Mouse (Mus musculus) embryo, embryonic 11 days (tissue): ENCODE data around the gene Igfn1.
A peak's percentile ranks its signal among the peaks of the same experiment; 100 is the strongest.

Experiments used
- DNase-seq: peaks from one replicate; pipeline ENCODE4 v3.0.0-alpha.2; 2015

Gene Igfn1

DNA sequence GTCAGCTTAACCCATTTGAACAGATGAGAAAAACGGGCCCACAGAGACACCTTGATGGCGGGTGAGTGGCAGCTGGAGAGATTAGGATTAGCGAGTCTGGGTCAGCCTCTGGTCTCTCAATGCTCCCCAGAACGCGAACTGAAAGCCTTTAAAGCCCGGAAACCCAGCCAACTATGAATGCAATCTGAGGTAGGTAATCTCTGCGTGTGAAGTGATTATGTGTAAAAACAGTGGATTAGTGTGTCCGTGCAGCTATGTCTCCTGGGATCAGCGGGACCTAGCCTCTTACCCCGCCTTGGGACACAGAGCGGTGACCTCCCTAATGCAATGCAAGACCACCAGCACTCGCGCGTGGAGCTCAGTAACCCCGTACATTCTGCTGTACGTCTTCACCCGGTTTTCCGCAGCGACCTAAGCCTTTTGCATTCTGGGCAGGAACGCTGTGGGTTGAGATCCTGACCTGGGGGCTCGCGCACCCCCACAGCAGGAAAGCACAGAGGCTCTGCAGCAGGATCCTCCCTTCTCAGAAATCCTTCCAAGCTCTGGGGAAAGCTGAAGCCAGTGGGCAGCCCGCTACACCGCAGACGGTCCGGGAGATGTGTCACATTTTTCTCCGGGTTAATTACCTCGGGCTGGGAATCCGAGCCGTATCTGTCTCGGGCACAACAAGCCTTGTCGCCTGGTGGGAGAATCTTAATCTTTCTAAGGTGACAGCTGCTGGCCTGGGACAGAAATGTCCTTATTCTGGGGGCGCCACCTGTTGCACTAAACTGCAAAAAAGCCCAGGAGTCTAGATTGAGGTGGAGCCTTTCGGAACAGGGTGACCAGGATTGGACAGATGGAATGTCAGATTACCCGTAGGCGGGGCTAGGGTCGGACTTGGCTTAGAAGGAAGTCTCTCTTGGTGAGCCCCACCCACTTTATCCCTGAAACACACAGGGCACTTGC lies 1.3 kb upstream of the Igfn1 start, which contains the start of gene Tmem9:
TSS of gene Tmem9 (plus strand) at position 940 of the 948 bp plus-strand sequence.
- peak; percentile 87 for DNase-seq

DNA sequence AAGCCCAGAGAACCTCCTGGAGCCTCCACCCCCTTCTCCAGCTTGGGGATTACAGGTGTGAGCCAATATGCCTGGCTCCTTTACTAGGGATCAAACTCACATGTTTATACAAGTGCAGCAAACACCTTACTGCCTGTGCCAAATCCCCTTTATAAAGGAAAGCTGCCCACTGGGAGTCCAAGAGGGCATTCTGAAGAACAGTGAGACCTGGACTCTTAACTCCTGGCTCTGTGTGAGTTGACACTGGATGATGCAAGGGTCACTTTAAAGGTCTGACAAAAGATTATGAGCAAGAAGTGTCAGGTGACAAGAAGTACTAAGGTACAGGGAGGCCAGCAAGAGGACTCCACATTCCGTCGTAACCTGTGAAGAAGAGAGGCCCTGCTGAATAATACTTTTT lies 4.7 kb downstream of the Igfn1 start:
- no peak for DNase-seq

DNA sequence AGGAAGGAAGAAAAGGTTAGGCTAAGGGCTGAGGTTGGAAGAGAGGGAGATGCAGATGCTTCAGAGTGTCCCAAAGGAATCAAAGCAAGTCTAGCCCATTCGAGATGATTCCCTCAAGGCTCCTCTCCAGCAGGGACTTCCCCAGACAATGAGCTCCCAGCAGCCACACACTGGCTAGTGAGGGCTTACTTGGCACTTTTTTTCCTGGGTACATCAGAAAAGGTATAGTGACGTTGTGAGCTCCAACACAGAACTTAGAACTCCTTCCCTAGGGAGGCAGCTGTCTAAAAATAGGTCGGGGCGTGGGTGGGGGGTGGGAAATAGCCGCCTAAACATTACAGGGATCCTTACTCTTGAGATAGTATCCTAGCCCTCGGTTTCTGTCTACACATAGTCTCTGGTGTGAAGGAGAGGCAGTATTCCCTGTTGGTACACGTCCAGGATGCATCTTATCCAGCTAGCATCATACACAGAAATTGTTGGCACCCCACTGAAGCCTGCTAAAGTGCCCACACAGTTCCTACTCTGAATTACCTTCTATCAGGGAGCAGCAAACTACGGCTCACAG lies 6.3 kb downstream of the Igfn1 start:
- DNase-seq = no peak

DNA sequence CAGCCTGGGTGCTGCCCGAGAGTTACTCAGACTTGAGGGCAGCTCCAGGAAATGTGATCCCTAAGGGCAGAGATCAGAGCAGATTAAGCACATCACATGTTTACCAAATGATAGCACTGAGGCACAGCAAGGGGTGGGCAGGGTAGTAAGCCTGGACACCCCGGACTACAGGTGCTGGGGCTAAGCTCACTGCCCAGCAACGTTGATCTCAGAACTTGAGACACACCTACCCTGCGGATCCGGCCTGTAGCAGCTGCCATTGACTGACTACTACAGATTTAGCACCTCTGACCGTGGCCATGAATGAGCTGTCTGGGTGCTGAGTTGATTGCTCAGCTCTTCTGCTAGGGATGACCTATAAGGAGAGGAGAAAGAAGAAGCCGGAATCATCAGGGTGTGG lies 8.6 kb downstream of the Igfn1 start:
- no peak for DNase-seq

DNA sequence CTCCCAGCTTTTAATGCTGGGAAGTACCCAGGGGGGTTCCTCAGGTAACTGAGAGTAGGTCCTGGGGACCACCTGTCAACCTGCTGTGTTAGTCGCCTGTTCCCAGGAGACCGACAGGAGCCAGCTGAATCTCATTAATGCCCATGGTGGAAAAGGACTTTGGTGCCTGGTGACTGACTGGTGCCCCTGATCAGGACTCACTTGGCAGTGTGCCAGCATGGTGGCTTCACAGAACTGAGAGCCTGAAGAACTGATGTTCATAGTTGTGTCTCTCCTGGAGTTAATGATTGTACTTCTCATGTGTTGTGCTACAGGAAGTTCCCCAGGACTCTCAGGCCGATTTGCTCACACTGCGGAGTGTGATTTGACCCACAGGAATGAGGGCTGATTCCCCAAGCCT lies 12.7 kb downstream of the Igfn1 start:
- no peak for DNase-seq

DNA sequence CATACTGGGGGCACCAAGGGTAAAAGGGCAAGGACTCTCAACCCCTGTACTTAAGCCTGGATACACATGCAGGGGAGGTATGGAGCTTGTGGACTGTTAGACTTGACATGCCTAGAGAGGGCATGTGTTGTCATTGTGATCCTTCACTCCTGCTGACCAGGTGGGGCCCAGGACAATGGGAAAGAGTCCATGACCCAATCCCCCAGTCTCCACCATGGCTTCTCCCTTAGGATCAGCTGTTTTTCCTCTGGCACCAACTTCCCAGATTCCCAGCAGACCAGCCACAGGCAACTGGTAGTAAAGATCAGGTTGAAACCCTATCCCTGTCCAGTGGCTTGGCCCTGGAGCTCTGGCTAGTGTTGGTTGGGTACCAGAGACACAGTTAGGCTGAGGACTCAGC lies 16.3 kb downstream of the Igfn1 start:
- DNase-seq = no peak

DNA sequence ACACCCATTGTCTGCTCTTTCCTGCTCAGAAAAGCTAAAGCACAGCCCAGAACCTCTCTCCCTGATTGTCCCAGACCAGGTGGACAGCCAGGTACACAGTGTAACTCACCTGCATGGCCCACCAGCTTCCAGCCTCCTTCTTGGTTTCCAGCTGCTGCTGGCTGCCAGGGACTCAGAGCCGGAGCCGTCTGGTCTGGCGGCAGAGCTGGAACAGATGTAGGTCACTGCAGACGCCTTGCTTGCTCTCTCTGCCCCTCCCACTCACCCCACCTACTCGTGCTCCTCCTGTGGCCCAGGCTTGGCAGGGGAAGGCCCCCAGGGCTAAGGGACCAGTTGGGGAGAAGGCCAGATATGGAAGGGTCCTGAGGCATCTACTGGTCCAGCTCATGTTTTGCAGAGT lies 22.0 kb downstream of the Igfn1 start:
- no peak for DNase-seq

DNA sequence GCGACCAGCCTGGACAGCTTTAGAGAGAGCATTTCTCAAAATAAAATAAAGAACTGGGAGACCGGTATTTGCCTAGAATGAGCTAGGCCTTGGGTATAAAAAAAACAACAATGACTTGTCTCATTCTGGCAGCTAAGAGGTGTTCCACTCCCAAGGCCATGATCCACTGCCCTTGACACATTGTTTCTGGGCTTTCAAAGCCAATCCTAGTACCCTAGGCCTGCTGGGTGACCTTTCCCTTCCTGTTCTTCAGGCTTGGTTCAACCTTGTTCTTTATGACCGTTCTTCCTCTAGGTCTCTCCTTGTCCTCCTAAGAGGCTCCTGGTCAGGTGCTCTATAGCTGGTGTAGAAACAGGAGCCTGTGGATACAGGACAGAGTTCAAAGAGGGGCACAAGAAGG lies 33.6 kb downstream of the Igfn1 start:
- no peak for DNase-seq

DNA sequence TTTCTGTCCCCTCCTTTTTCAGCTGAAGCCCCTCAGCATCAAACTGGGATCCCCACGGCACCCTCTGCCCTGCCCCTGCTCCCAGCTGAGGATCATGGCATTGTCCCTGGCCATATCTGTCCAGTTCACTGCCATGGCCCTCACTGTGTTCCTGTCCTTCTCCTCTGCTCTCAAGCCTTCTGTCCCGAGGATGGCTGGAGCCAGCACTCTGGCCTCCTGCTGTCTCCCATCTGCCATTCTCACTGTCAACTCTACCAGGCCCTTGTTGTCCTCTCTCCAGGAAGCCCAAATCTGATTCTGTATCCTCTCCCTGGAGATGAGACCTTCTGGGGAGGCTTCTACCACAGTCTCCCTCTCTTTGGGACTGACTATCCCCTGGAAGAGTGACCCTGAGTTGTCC lies 35.7 kb downstream of the Igfn1 start:
- DNase-seq = no peak

DNA sequence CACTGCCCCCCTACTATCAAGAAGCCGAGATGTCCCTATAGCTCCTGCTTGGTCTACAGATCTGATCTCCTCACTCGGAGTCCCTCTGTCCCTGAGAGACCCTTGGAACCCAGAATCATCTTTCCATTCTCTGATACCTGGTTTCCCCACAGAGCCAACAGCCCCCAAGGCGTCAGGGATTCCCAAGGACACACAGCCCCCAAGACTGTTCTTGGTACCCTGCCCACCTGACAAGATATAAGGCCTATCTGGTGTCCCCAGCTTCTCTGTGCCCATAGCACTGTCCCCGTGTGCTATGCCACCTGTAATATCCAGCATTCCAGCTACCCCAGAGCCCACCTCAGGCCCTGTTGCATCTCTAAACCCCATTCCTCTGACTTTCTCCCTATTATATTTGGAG lies 38.4 kb downstream of the Igfn1 start:
- no peak for DNase-seq

DNA sequence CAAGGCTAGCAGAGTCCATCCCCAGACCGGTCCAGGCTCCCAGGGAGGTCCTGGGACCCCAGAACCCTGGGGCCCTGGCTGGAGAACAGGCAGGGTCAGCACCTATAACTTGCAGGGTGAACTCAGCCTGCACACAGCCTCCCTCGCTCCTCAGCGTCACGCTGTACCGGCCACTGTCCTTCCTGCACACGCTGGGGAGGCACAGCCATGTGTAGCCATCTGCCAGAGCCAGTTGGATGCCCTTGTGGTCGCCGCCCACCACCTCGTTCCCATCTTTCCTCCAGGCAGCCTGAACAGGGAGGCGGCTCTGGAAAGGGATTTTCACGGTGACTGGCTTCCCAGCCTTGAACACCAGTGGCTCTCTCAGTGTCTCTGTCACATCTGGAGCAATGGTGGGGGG lies 41.6 kb downstream of the Igfn1 start:
- no peak for DNase-seq

DNA sequence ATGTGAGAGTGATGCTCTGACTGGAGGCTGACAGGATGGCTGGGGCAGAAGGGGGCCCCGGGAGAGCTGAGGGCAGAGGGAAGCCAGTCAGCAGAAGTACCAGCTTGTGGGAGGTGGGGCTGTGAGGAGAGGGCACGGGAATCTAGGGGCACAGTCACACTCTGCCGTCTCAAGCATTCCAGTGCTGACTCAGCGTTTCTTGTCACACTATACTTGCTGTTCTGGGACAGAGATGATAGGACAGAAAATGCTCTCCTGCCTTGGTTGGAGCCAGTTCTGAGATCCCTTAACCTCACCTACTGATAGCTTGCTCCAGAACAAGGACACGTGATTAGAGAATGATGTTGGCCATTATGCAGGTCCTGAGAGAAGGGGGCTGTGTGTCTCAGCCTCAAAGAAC lies 43.0 kb downstream of the Igfn1 start:
- no peak for DNase-seq

DNA sequence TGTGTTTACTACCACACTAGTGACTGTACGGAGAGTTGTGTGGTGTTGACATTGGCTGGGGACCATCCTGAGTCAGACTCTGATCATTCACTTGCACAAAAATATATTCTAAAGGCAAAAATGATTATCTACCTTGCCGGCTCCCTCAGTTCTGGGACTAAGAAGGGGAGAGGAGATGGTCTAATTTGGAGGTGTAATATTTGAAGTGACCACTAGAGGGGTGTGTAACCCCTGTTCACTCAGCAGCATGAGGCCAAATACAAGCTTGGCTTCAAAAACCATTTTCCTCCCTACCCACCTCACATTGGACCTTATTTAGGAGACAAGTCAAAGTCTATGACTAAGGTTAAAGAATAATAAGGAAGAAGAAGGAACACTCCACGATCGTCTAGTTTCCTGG lies 47.7 kb downstream of the Igfn1 start:
- DNase-seq = peak; percentile 69

DNA sequence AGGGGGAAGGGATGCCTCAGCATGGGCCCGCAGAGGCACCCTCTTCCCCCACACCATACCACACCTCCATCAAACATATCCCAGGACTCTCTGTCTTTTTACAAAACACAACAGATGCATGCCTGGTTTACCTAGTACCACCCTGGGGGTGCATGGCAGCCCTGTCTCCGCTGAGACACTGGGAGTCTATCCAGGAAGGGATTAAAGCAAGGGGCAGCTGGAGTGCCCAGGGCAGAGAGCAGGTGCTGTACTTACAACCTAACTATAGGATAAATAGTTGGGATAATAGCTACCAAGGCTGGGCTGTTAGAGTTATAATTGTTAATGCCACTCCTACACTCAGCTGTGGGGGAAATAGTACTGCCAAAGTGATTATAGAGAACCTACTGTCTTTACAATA lies 57.3 kb downstream of the Igfn1 start:
- DNase-seq = no peak

DNA sequence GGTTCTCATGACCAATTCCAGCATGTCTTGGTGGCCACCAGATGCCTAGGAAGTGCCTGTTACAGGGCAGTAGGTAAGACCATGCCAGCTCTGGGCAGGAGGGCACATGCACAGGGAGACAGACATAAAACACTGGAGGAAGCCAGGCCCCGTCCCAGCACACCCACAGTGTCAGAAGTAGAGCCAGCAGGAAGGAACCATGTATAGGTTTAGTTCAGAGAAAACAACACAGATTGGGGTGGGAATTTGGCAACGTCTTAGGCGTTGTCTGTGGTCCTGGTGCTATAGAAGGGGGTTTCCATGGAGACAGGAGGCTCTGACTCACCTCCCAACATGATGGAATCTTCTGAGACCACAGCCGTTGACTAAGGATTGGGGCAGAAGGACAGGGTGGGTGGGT lies 59.9 kb downstream of the Igfn1 start:
- DNase-seq = no peak

DNA sequence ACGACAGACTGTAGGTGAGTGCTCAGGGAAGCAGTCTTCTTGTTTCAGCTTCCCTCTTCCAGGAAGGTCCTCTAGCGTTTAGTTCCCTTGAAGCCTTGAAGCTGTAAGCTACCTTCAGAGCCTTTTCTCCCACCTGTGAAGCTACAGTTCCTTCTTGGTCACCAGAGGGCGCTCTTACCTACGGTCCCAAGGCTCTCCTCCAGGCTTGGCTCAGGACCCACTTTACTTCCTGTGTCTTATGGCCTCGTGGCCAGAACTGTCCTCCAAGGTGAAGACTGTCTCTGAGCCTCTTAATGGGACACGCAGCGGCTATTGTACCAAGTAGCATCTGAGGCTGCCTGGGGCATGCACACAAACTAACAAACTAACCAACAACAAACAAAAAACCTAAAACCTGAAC lies 60.4 kb downstream of the Igfn1 start:
- peak; percentile 70 for DNase-seq

DNA sequence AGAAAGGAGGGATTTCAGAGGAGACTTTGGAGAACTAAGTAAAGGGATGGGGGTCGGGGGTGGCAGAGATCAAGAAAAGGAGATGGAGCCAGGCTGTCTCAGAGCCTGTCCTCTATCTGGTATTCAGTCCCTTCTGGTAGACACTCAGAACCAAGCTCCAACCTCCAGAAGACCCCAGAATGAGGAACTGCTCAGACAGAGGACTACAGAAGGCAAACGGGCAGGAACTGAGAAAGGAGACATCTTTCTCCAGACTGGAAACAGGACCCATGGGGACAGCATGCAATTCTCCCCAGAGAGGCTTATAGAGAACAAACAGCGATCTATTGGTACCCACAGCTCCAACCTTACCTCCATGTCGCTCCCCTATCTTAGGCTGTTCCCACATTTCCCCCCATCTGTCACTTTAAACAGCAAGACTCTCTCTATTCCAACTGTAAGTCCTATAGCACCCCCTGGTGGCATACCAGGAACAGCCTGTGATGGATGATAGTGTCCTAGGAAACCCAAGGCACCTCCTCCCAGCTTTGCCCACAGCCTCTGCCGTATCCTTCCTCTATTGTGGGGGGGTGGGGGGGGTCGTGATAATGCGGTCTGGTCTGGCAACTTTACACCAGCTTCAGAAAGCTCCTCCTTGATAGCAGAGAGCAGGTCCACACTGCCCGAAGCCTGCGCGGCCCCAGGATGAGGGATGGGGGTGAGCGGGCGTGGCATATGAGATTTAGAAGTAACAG lies 61.4 kb downstream of the Igfn1 start:
- peak; percentile 88 for DNase-seq

DNA sequence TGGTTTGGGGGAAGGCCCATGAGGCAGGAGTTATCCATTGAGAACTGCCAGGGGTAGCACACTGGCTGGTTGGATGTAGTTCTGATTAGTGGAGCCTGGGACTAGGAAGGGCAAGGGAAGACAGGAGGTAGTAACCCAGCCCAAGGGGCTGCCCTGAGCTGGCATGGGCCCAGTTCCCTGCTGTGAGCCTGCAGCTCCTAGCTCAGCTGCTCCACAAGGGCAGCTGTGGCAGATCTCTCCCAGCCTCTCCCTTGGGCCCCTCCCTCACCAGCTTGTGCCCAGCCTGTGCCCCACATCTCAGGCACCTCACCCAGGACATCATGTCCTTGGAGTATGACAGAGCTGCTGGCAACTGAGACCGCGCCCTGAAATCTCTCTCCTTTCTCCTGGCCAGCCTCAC lies 62.4 kb downstream of the Igfn1 start:
- no peak for DNase-seq

DNA sequence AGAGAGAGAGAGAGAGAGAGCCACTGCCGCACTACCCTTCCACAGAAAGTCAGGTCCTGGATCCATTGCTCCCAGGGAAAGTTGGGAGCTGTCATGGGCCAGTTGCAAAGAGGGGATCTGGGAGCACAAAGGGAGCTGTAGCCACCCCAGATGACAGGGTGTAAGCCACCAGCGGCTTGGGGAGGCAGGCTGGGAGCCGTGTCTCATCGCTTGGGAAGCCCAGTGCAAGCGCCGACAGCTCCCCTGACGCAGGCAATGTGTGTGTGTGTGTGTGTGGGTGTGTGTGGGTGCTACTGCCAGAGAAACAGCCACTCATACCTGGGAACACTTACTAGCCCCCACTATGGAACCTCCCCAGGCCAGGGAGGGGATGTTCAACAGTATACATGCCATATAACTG lies 64.0 kb downstream of the Igfn1 start:
- no peak for DNase-seq

DNA sequence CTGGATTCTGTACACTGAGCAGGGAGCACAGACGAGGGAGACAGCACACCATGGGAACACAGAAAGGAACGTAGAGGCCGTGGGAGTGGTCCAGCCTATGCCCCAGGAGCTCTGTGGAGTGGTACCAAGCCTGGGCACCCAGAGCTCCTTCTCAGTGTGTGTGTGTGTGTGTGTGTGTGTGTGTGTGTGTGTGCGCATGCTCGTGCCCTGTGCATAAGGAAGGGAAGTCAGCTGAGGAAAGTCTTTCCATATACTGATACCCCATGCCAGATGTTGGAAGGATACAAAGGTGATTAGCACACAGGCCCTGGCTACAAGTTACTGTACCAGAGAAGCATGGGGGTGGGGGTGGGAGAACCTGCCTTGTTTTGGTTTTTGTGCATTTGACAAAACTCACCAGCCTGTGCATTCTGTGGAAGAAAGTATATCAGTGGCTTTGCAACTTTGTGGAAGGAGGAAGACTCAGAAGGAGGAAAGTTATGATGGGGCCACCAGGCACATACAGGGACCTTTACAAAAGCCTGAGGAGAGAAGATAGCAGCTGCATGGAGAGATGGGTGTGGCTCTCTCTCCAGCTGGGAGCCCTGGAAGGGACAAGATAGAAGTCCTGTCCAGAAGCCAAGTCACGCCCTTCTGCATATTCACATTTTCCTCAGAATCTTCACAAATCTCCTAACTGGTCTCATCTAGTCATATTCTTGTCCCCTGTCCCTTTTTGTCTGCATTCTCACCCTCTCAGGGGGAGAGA lies 64.7 kb downstream of the Igfn1 start:
- no peak for DNase-seq

DNA sequence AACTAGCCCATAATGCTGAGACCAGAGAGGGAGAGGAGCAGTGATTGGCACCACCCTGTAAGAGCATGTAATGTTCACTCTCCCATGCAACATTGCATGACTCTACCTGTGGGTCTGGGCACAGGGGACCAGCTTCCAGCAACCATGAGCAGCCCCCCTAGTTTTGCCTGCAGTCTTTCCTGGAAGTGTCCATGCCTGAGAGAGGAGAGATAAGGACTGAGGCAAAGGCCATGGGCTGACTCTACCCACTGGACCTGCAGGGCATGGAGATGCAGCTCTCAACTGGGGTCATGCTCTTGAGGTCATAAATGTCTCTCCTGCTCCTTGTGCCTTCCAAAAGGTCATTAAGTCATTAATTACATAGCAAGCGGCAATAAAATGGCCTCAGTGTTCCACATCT lies 70.1 kb downstream of the Igfn1 start:
- DNase-seq = no peak

DNA sequence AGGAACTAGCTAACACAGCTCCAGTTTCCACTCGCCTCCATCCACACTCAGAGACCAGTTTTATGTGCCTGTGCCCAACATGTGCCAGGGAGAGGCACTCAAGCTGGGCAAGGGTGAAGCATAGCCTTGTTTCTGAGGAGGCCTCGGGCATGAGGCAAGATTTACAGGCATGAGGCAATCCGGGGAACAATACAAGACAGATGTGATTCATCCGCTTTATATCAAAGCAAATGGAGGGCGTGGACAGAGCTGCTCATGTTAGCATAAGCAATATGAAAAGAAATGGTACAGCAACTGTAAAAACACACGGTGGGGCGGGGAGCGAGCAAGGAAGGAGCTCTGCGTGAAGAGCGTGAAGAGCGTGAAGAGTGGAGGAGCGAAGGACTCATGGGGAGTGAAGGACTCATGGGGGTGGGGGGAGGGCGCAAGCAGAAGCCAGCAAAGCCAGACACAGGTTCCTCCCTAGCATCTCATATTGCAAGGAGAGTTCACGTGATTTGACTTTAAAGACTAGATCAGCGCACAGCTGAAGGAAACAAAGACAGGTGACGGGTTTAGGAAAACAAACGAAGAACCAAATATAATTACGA lies 72.3 kb downstream of the Igfn1 start:
- no peak for DNase-seq

DNA sequence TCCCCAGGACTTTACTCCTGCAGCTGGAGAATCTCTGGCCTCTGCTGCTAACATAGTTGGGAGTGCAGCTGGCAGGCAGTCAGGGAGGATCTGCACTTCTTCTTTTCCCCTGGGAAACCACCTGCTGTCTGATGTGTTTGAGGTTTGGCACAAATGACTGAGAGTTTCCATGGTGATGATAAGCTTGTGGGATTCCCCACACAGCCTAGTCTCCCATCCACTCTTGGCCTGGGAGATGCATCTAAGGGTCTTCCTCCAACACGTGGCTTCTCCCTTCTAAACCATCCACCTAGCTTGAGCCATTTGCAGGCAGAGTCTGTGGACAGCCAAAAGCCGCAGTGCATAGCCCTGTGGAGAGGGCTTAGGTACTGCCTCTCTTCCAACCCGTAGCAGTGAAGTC lies 76.3 kb downstream of the Igfn1 start:
- no peak for DNase-seq
